Mouse (Mus musculus) limb, embryonic 13.5 days (tissue): ENCODE data around the gene Yrdc. TPM values are rescaled to one million over a fixed set of nuclear protein-coding genes. Genes with fewer than 3 reads are reported as not detected.

Experiments
- ATAC-seq: fragments of 200-750 bp; cut with Nextera tagmentation; 2 replicates; pipeline ENCODE4 v1.8.0; 2017; ENCODE audit warnings: low read depth, moderate number of reproducible peaks, moderate TSS enrichment; ENCODE audit not compliant: low FRiP score
- H3K27ac ChIP-seq: fragments of 300-500 bp; sonication (generic); 2 replicates; pipeline ENCODE4 v1.5.1; 2015; ENCODE audit warnings: inconsistent platforms, mild to moderate bottlenecking, moderate library complexity
- H3K27me3 ChIP-seq: fragments of 300-500 bp; sonication (generic); 2 replicates; pipeline ENCODE4 v1.6.1; 2015; ENCODE audit warnings: mild to moderate bottlenecking, inconsistent platforms
- H3K36me3 ChIP-seq: fragments of 300-500 bp; sonication (generic); 2 replicates; pipeline ENCODE4 v1.6.1; 2015; ENCODE audit warnings: inconsistent platforms, mild to moderate bottlenecking, moderate library complexity
- H3K4me1 ChIP-seq: fragments of 300-500 bp; sonication (generic); 2 replicates; pipeline ENCODE4 v1.6.1; 2015; ENCODE audit warnings: inconsistent platforms
- H3K4me2 ChIP-seq: fragments of 300-500 bp; sonication (generic); replicated peaks from 2 replicates; pipeline ENCODE4 v1.6.1; 2015; ENCODE audit warnings: inconsistent platforms, mild to moderate bottlenecking, moderate library complexity
- H3K4me3 ChIP-seq: fragments of 300-500 bp; sonication (generic); 2 replicates; pipeline ENCODE4 v1.5.1; 2015; ENCODE audit warnings: moderate library complexity, mild to moderate bottlenecking, inconsistent platforms
- H3K9ac ChIP-seq: fragments of 300-500 bp; sonication (generic); 2 replicates; pipeline ENCODE4 v1.6.1; 2015; ENCODE audit warnings: mild to moderate bottlenecking, inconsistent platforms
- H3K9me3 ChIP-seq: fragments of 300-500 bp; sonication (generic); 2 replicates; pipeline ENCODE4 v1.6.1; 2016; ENCODE audit warnings: inconsistent platforms
- WGBS: fragments of 180-500 bp; shearing (Covaris S2); methylation state at CpG from one replicate; pipeline ENCODE4 v1.1.7; 2015; 5-methylcytosine and 5-hydroxymethylcytosine counted together
- polyA plus RNA-seq: library from polyadenylated mRNA; unstranded; fragments of >200 nt; fragmentation: Nextera tagmentation; extraction: Ambion mirVana; gene quantifications from 2 replicates; pipeline ENCODE4 v1.2.1, GENCODE M21; 2015

Yrdc gene
- polyA plus RNA-seq, 1 experiment from 2014 or later = 32.1 TPM

DNA sequence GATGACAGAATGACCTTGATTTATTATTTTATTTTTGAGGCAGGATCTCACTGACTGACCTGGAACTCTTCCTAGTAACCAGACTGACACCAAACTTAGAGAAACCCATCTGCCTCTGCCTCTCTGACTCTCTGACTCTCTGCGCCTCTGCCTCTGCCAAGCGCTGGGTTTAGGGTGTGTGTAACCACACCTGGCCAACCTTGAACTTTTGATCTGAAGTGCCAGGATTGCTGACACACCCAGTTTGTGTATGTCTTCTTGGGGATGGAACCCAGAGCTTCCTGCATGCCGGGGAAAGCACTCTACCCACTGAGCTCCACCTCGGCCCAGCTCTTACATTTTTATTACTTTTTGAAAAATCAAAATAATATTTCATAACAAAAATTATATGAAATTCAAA, 31.6 kb upstream of the Yrdc start:
- peaks cover 46% of the 10 kb centered on the region for H3K36me3 ChIP-seq
- WGBS = 94% methylated on average over 4 of the region's 4 CpGs
- no peak for ATAC-seq
- H3K4me1 ChIP-seq = no peaks in the 10 kb centered on the region
- no peaks in the 10 kb centered on the region for H3K27me3 ChIP-seq
- no peak overlapping the region for H3K27ac ChIP-seq
- no peaks in the 10 kb centered on the region for H3K9me3 ChIP-seq
- no peak overlapping the region for H3K4me2 ChIP-seq
- H3K9ac ChIP-seq = no peak overlapping the region
- H3K4me3 ChIP-seq = no peak overlapping the region

- 91% methylated on average over 6 of the region's 6 CpGs for WGBS
- no peaks in the 10 kb centered on the region for H3K4me1 ChIP-seq
- H3K9me3 ChIP-seq = no peaks in the 10 kb centered on the region
- H3K4me3 ChIP-seq = no peak overlapping the region
- no peak overlapping the region for H3K4me2 ChIP-seq
- H3K27me3 ChIP-seq = no peaks in the 10 kb centered on the region
- no peak overlapping the region for H3K9ac ChIP-seq
- ATAC-seq = no peak
- peaks cover 86% of the 10 kb centered on the region for H3K36me3 ChIP-seq
- no peak overlapping the region for H3K27ac ChIP-seq
These were observed 25.5 kb upstream of the Yrdc start for GRCm38 (mm10) chr4:124824967-124825366.

- WGBS = 96% methylated on average over 21 of the region's 21 CpGs
- no peak for ATAC-seq
- no peak overlapping the region for H3K27ac ChIP-seq
These were observed 25.0 kb upstream of the Yrdc start for GRCm38 (mm10) chr4:124825371-124825965.

DNA sequence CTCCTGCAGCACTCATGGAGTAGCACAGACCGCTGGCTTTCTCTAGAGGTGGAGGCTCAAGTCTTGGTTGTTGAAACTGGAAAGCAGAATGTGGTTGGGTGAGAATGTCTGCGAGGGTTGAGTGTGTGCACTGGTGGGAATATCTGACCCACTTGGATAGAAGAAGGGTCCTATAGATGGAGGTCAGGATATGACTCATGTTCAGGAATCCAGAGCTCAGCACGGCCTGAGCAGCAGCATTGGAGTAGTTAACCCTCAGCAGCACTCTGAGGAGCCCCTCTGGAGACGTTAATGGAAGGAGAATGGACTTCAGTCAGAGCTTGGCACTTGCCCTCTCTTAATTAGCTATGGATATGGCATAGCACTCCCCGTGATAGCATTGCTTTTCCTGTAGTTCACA, 20.8 kb upstream of the Yrdc start:
- H3K36me3 ChIP-seq = peaks cover 80% of the 10 kb centered on the region

More at GRCm38 (mm10) chr4:124825371-124825965, 25.0 kb upstream of the Yrdc start:
- Histone ChIP-seq H3K27me3 (no peaks in the 10 kb centered on the region), H3K9ac (no peak overlapping the region), H3K4me1 (no peaks in the 10 kb centered on the region), H3K4me2 (no peak overlapping the region), H3K36me3 (peaks cover 86% of the 10 kb centered on the region), H3K4me3 (no peak overlapping the region), H3K9me3 (no peaks in the 10 kb centered on the region)

GRCm38 (mm10) chr4:124832796-124833195, 17.7 kb upstream of the Yrdc start:
- Histone ChIP-seq H3K9ac (no peak overlapping the region), H3K9me3 (no peaks in the 10 kb centered on the region), H3K4me1 (no peaks in the 10 kb centered on the region), H3K27ac (no peak overlapping the region), H3K36me3 (peaks cover 68% of the 10 kb centered on the region), H3K27me3 (no peaks in the 10 kb centered on the region), H3K4me3 (no peak overlapping the region), H3K4me2 (no peak overlapping the region)
- 97% methylated on average over 10 of the region's 10 CpGs for WGBS
- ATAC-seq = no peak

More for the DNA sequence above, 20.8 kb upstream of the Yrdc start:
- H3K9me3 ChIP-seq = no peaks in the 10 kb centered on the region
- no peak overlapping the region for H3K27ac ChIP-seq
- no peak for ATAC-seq
- no peaks in the 10 kb centered on the region for H3K4me1 ChIP-seq
- H3K4me2 ChIP-seq = no peak overlapping the region
- no peak overlapping the region for H3K4me3 ChIP-seq
- H3K9ac ChIP-seq = no peak overlapping the region
- WGBS = 81% methylated on average over 5 of the region's 5 CpGs
- H3K27me3 ChIP-seq = no peaks in the 10 kb centered on the region

- ATAC-seq = no peak
- Histone ChIP-seq H3K27me3 (no peaks in the 10 kb centered on the region), H3K4me1 (no peaks in the 10 kb centered on the region), H3K9ac (no peak overlapping the region), H3K9me3 (0 out of 2 replicates have a peak, but pooled peaks cover 4% of the 10 kb centered on the region), H3K4me3 (no peak overlapping the region), H3K27ac (no peak overlapping the region), H3K4me2 (no peak overlapping the region), H3K36me3 (peaks cover 76% of the 10 kb centered on the region)
- WGBS = 87% methylated on average over 14 of the region's 14 CpGs
These were observed 12.3 kb upstream of the Yrdc start for GRCm38 (mm10) chr4:124838035-124838700.

DNA sequence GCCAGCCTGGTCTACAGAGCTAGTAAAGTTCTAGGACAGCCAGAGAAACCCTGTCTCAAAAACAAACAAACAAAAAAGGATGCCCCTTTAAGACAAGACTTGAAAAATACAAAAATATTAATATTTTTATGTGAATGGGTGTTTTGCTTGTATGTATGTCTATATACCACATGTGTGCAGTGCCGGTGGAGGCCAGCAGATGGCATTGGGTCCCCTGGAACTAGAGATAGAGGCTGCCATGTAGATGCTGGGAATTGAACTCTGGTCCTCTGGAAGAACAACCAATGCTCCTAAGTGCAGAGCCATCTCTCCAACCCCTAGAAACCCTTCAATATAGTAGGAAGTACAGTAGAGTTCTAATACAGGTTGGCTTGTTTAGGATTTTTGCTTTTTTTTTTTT, 9.5 kb upstream of the Yrdc start:
- Histone ChIP-seq H3K4me1 (no peaks in the 10 kb centered on the region), H3K27me3 (no peaks in the 10 kb centered on the region), H3K36me3 (peaks cover 78% of the 10 kb centered on the region), H3K27ac (no peak overlapping the region), H3K9me3 (0 out of 2 replicates have a peak, but pooled peaks cover 4% of the 10 kb centered on the region), H3K4me2 (no peak overlapping the region), H3K4me3 (no peak overlapping the region), H3K9ac (no peak overlapping the region)
- ATAC-seq = no peak
- 97% methylated on average over 1 of the region's 1 CpGs for WGBS

GRCm38 (mm10) chr4:124843493-124843892, 7.0 kb upstream of the Yrdc start:
- Histone ChIP-seq H3K27ac (no peak overlapping the region), H3K4me3 (no peak overlapping the region), H3K27me3 (no peaks in the 10 kb centered on the region), H3K36me3 (peaks cover 70% of the 10 kb centered on the region), H3K9ac (no peak overlapping the region), H3K4me1 (peaks cover 6% of the 10 kb centered on the region; the same call in 1 of the 2 replicates), H3K4me2 (no peak overlapping the region), H3K9me3 (0 out of 2 replicates have a peak, but pooled peaks cover 4% of the 10 kb centered on the region)
- 59% methylated on average over 11 of the region's 11 CpGs for WGBS
- peak; percentile 34; the same call in 1 of the 2 replicates for ATAC-seq

- Histone ChIP-seq H3K4me1 (peaks cover 26% of the 10 kb centered on the region), H3K4me3 (no peak overlapping the region), H3K27ac (no peak overlapping the region), H3K27me3 (no peaks in the 10 kb centered on the region), H3K4me2 (no peak overlapping the region), H3K9me3 (no peaks in the 10 kb centered on the region), H3K9ac (no peak overlapping the region), H3K36me3 (peaks cover 34% of the 10 kb centered on the region)
- WGBS = 8% methylated on average over 8 of the region's 8 CpGs
- no peak for ATAC-seq
These were observed 2.9 kb upstream of the Yrdc start for GRCm38 (mm10) chr4:124847573-124847972.

DNA sequence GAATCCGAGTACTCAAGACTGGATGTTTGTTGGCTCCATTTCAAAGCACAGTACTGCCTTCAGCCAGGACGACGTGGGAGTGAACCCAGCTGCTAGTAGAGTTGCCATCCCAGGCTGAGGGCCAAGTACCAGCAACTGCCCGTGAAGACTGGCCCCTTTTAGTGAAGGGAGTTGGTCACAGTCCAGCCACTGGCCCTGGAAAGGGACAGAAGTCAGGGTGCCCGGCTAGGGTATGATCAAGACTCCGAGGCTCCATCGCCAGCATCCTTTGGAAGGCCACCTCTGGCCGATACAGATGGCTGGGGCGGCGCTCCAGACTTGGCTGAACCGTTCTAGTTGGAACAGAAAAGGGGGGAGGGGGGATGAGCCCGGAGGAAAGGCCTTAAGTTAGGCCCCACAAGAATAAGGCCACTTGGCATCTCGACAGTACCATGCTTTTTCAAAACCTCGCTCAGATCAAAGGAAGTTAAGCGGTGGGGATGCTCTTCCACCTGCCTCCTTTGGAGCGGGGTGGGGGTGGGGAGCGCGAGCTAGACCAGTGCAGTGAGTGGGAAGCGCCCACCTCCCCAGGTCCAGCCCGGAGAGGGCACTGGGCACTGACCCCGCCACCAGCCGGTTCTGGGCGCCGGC, 733 bp upstream of the Yrdc start:
- peak overlapping the region; percentile 91 for H3K4me2 ChIP-seq
- ATAC-seq = peak; percentile 41
- H3K36me3 ChIP-seq = peaks cover 37% of the 10 kb centered on the region
- H3K27ac ChIP-seq = peak overlapping the region; percentile 89
- peak overlapping the region; percentile 89 for H3K9ac ChIP-seq
- H3K4me3 ChIP-seq = peak overlapping the region; percentile 99
- H3K4me1 ChIP-seq = peaks cover 31% of the 10 kb centered on the region
- no peaks in the 10 kb centered on the region for H3K9me3 ChIP-seq
- WGBS = 3% methylated on average over 23 of the region's 24 CpGs
- no peaks in the 10 kb centered on the region for H3K27me3 ChIP-seq

DNA sequence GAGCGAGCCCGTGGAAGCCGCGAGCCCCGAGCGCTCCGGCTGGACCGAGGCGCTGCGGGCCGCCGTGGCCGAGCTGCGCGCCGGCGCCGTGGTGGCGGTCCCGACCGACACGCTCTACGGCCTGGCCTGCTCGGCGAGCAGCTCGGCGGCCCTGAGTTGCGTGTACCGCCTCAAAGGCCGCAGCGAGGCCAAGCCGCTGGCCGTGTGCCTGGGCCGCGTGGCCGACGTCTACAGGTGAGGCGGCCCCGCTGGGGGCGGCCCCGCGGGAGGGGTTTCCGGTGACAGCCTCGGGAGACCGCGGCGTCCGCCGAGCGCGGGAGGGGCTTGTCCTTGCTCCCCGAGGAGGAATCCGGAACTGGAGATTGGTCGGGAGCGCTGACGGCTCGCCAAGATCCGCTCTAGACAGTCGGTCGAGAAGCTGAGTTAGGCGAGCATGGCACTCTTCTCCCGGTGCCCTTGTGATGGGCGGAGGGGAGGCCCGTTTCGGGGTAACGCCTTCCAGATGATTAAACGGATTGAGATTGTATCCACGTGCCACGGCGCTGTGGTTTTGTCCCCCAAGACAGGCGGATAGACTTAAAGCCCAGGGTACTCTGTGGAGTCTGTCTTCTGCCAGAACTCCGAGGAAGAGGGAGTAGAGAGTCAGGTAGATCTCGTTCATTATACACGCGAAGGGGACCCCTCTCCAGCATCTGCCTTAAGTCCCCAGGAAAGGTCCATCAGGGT, 617 bp downstream of the Yrdc start, which contains the start of gene 1110065P20Rik:
1110065P20Rik (minus strand) TSS at position 264 of the 726 bp plus-strand sequence.
- Histone ChIP-seq H3K27ac (peak within 1 kb of the TSS; percentile 89), H3K27me3 (no peaks in the 10 kb centered on the region), H3K9ac (peak within 1 kb of the TSS; percentile 89), H3K36me3 (peaks cover 37% of the 10 kb centered on the region), H3K4me1 (peaks cover 31% of the 10 kb centered on the region), H3K4me2 (peak within 1 kb of the TSS; percentile 91), H3K4me3 (peak within 1 kb of the TSS; percentile 99), H3K9me3 (no peaks in the 10 kb centered on the region)
- under 1% methylated on average over 75 of the region's 75 CpGs for WGBS
- peak; percentile 42 for ATAC-seq

GRCm38 (mm10) chr4:124856294-124856693, 5.8 kb downstream of the Yrdc start:
- peaks cover 18% of the 10 kb centered on the region for H3K4me1 ChIP-seq
- 93% methylated on average over 8 of the region's 8 CpGs for WGBS
- H3K4me2 ChIP-seq = no peak overlapping the region
- no peak overlapping the region for H3K9ac ChIP-seq
- H3K27me3 ChIP-seq = peaks cover 13% of the 10 kb centered on the region
- H3K9me3 ChIP-seq = no peaks in the 10 kb centered on the region
- H3K27ac ChIP-seq = no peak overlapping the region
- no peak overlapping the region for H3K4me3 ChIP-seq
- no peak for ATAC-seq
- peaks cover 42% of the 10 kb centered on the region for H3K36me3 ChIP-seq
